Mouse (Mus musculus) hindbrain, embryonic 11.5 days (tissue): ENCODE data around the gene Atp6v0a1. TPM values are rescaled to one million over a fixed set of nuclear protein-coding genes. Genes with fewer than 3 reads are reported as not detected.

Experiments used
- ATAC-seq: fragments of 200-750 bp; cut with Nextera tagmentation; 2 replicates; pipeline ENCODE4 v1.8.0; 2017; ENCODE audit warnings: mild to moderate bottlenecking, moderate TSS enrichment, moderate library complexity; ENCODE audit not compliant: low FRiP score
- DNase-seq: peaks from one replicate; pipeline ENCODE4 v3.0.0-alpha.2; 2015; ENCODE audit warnings: low spot score
- H3K27ac ChIP-seq: fragments of 300-500 bp; sonication (generic); 2 replicates; pipeline ENCODE4 v1.5.1; 2014; ENCODE audit warnings: mild to moderate bottlenecking, low read depth, low read length
- H3K27me3 ChIP-seq: fragments of 300-500 bp; sonication (generic); 2 replicates; pipeline ENCODE4 v1.6.1; 2014; ENCODE audit warnings: mild to moderate bottlenecking, low read length, moderate library complexity, mixed read lengths; ENCODE audit not compliant: control insufficient read depth, insufficient read depth
- H3K36me3 ChIP-seq: fragments of 300-500 bp; sonication (generic); 2 replicates; pipeline ENCODE4 v1.6.1; 2014; ENCODE audit warnings: mild to moderate bottlenecking, low read length, moderate library complexity, mixed read lengths; ENCODE audit not compliant: control insufficient read depth, insufficient read depth
- H3K4me1 ChIP-seq: fragments of 300-500 bp; sonication (generic); replicated peaks from 2 replicates; pipeline ENCODE4 v1.6.1; 2014; ENCODE audit warnings: low read length, mixed read lengths; ENCODE audit not compliant: control insufficient read depth, insufficient read depth
- H3K4me2 ChIP-seq: fragments of 300-500 bp; sonication (generic); replicated peaks from 2 replicates; pipeline ENCODE4 v1.6.1; 2014; ENCODE audit warnings: mild to moderate bottlenecking, low read depth, low read length
- H3K4me3 ChIP-seq: fragments of 300-500 bp; sonication (generic); 2 replicates; pipeline ENCODE4 v1.5.1; 2014; ENCODE audit warnings: low read depth, low read length
- H3K9ac ChIP-seq: fragments of 300-500 bp; sonication (generic); 2 replicates; pipeline ENCODE4 v1.6.1; 2014; ENCODE audit warnings: low read depth, low read length
- H3K9me3 ChIP-seq: fragments of 300-500 bp; sonication (generic); 2 replicates; pipeline ENCODE4 v1.6.1; 2016; ENCODE audit warnings: low read length; ENCODE audit not compliant: control insufficient read depth
- WGBS: fragments of 180-500 bp; shearing (Covaris S2); extraction: QIAGEN DNeasy Blood & Tissue Kit; methylation state at CpG from one replicate; pipeline ENCODE4 v1.1.7; 2014; 5-methylcytosine and 5-hydroxymethylcytosine counted together
- polyA plus RNA-seq: library from polyadenylated mRNA; unstranded; fragments of >200 nt; fragmentation: Nextera tagmentation; extraction: Ambion mirVana; gene quantifications from 2 replicates; pipeline ENCODE4 v1.2.1, GENCODE M21; 2014

Gene Atp6v0a1
- polyA plus RNA-seq, 1 experiment from 2014 or later = 48.5 TPM

- Histone ChIP-seq H3K4me1 (no peaks in the 10 kb centered on the region), H3K9ac (no peak overlapping the region), H3K27ac (no peak overlapping the region), H3K4me3 (no peak overlapping the region), H3K36me3 (no peaks in the 10 kb centered on the region), H3K4me2 (no peak overlapping the region), H3K27me3 (peaks cover 3% of the 10 kb centered on the region; the same call in 1 of the 2 replicates), H3K9me3 (no peaks in the 10 kb centered on the region)
- no peak for ATAC-seq
- DNase-seq = no peak
- 51% methylated on average over 3 of the region's 3 CpGs for WGBS
Measured at GRCm38 (mm10) chr11:100985607-100986006, 23.6 kb upstream of the Atp6v0a1 start.

- 86% methylated on average over 3 of the region's 3 CpGs for WGBS
- H3K27ac ChIP-seq = no peak overlapping the region
- no peaks in the 10 kb centered on the region for H3K36me3 ChIP-seq
- no peak overlapping the region for H3K4me3 ChIP-seq
- DNase-seq (no peak), ATAC-seq (no peak)
- H3K9me3 ChIP-seq = no peaks in the 10 kb centered on the region
- H3K4me1 ChIP-seq = no peaks in the 10 kb centered on the region
- no peak overlapping the region for H3K9ac ChIP-seq
- H3K4me2 ChIP-seq = no peak overlapping the region
- H3K27me3 ChIP-seq = no peaks in the 10 kb centered on the region
Measured at GRCm38 (mm10) chr11:100988674-100989073, 20.6 kb upstream of the Atp6v0a1 start.

GRCm38 (mm10) chr11:100989666-100990065, 19.6 kb upstream of the Atp6v0a1 start:
- Histone ChIP-seq H3K4me2 (no peak overlapping the region), H3K9ac (no peak overlapping the region), H3K4me3 (no peak overlapping the region), H3K36me3 (no peaks in the 10 kb centered on the region), H3K4me1 (no peaks in the 10 kb centered on the region), H3K9me3 (no peaks in the 10 kb centered on the region), H3K27me3 (no peaks in the 10 kb centered on the region), H3K27ac (no peak overlapping the region)
- DNase-seq (no peak), ATAC-seq (no peak)
- WGBS = 61% methylated on average over 2 of the region's 2 CpGs

- Histone ChIP-seq H3K9ac (no peak overlapping the region), H3K36me3 (no peaks in the 10 kb centered on the region), H3K4me2 (no peak overlapping the region), H3K27ac (no peak overlapping the region), H3K27me3 (no peaks in the 10 kb centered on the region), H3K4me3 (no peak overlapping the region), H3K4me1 (no peaks in the 10 kb centered on the region), H3K9me3 (no peaks in the 10 kb centered on the region)
- 24% methylated on average over 6 of the region's 6 CpGs for WGBS
- DNase-seq (peak; percentile 27), ATAC-seq (no peak)
Measured at GRCm38 (mm10) chr11:100991027-100991534, 18.2 kb upstream of the Atp6v0a1 start.

- DNase-seq (no peak), ATAC-seq (no peak)
- H3K9ac ChIP-seq = no peak overlapping the region
- H3K27ac ChIP-seq = no peak overlapping the region
- H3K4me3 ChIP-seq = no peak overlapping the region
- H3K9me3 ChIP-seq = no peaks in the 10 kb centered on the region
- H3K36me3 ChIP-seq = no peaks in the 10 kb centered on the region
- H3K4me1 ChIP-seq = no peaks in the 10 kb centered on the region
- WGBS = 95% methylated on average over 2 of the region's 2 CpGs
- H3K27me3 ChIP-seq = no peaks in the 10 kb centered on the region
- H3K4me2 ChIP-seq = no peak overlapping the region
Measured at GRCm38 (mm10) chr11:100993437-100993836, 15.8 kb upstream of the Atp6v0a1 start.

GRCm38 (mm10) chr11:100994233-100994632, 15.0 kb upstream of the Atp6v0a1 start:
- no peak for DNase-seq
- Histone ChIP-seq H3K36me3 (no peaks in the 10 kb centered on the region), H3K9me3 (no peaks in the 10 kb centered on the region), H3K27ac (no peak overlapping the region), H3K4me2 (no peak overlapping the region), H3K4me1 (no peaks in the 10 kb centered on the region), H3K4me3 (no peak overlapping the region), H3K9ac (no peak overlapping the region), H3K27me3 (no peaks in the 10 kb centered on the region)
- WGBS = 60% methylated on average over 9 of the region's 9 CpGs
- ATAC-seq = no peak

GRCm38 (mm10) chr11:100994655-100995054, 14.6 kb upstream of the Atp6v0a1 start:
- Histone ChIP-seq H3K36me3 (no peaks in the 10 kb centered on the region), H3K9ac (no peak overlapping the region), H3K4me3 (no peak overlapping the region), H3K27ac (no peak overlapping the region), H3K9me3 (no peaks in the 10 kb centered on the region), H3K27me3 (no peaks in the 10 kb centered on the region), H3K4me1 (no peaks in the 10 kb centered on the region), H3K4me2 (no peak overlapping the region)
- DNase-seq = no peak
- 87% methylated on average over 5 of the region's 5 CpGs for WGBS
- ATAC-seq = no peak

- ATAC-seq = no peak
- no peaks in the 10 kb centered on the region for H3K9me3 ChIP-seq
- no peaks in the 10 kb centered on the region for H3K27me3 ChIP-seq
- no peaks in the 10 kb centered on the region for H3K4me1 ChIP-seq
- no peak for DNase-seq
- H3K9ac ChIP-seq = no peak overlapping the region
- H3K4me3 ChIP-seq = no peak overlapping the region
- no peak overlapping the region for H3K27ac ChIP-seq
- no peak overlapping the region for H3K4me2 ChIP-seq
- WGBS = 89% methylated on average over 4 of the region's 4 CpGs
- no peaks in the 10 kb centered on the region for H3K36me3 ChIP-seq
Measured at GRCm38 (mm10) chr11:100996501-100996900, 12.8 kb upstream of the Atp6v0a1 start.

- Histone ChIP-seq H3K9ac (no peak overlapping the region), H3K4me3 (no peak overlapping the region), H3K36me3 (no peaks in the 10 kb centered on the region), H3K9me3 (no peaks in the 10 kb centered on the region), H3K4me2 (no peak overlapping the region), H3K27me3 (no peaks in the 10 kb centered on the region), H3K4me1 (no peaks in the 10 kb centered on the region), H3K27ac (no peak overlapping the region)
- no peak for DNase-seq
- 85% methylated on average over 2 of the region's 2 CpGs for whole genome bisulfite sequencing
- no peak for ATAC-seq
Measured at GRCm38 (mm10) chr11:100998836-100999235, 10.4 kb upstream of the Atp6v0a1 start.
